In genomic region chr17:81497919-81498318, GRCm38 (mm10) we compare ENCODE assay signal across 23 mouse cellular contexts. TPM values are rescaled to one million over a fixed set of nuclear protein-coding genes. Genes with fewer than 3 reads are reported as not detected.
DNase-seq lines count a peak whose midpoint lies in the region; ATAC-seq and TF ChIP-seq lines count a peak whose summit lies in the region.
"Had no signal": no experiment of that assay in that cellular context is flagged by ENCODE, and none has a peak within 500 bp of the region (broad histone marks: within the 10 kb centered on the region; RNA-seq: fewer than 3 reads in every experiment).

No protein-coding gene starts in this region.

- H3K4me3 ChIP-seq in lung, postnatal 0 days (ENCODE audit: low read depth, low read length) = no peak overlapping the region
- H3K4me3 ChIP-seq: hindbrain, embryonic 12.5 days; intestine, embryonic 15.5 days; megakaryocyte, embryonic 14.5 days; neural tube, embryonic 13.5 days had no signal

- H3K4me2 ChIP-seq in lung, postnatal 0 days (replicated peaks; ENCODE audit: low read depth, low read length) = no peak overlapping the region
- H3K4me2 ChIP-seq: hindbrain, embryonic 12.5 days; intestine, embryonic 15.5 days; neural tube, embryonic 13.5 days had no signal

- peak; percentile 37 for DNase-seq in heart, postnatal 4 days
- DNase-seq in heart, adult 11 months = no peak
- DNase-seq in urinary bladder, postnatal 36 days (ENCODE audit: low spot score in 2 of 2) = peak; percentile 33 to 58
- DNase-seq in urinary bladder, adult 2 months (ENCODE audit: low spot score) = no peak
- DNase-seq in lung, postnatal 0 days (ENCODE audit: low spot score) = peak; percentile 26
- DNase-seq in frontal cortex, postnatal 36 days (ENCODE audit: low spot score in 2 of 2) = no peak
- no peak for DNase-seq in left cerebral cortex, adult 8-10 months (ENCODE audit: low spot score in 2 of 2)
- DNase-seq: cerebellum, adult 9-10 months; embryo, embryonic 11 days; gastrocnemius, postnatal 14 days; thymus, postnatal 36 days had no signal

- no peaks in the 10 kb centered on the region for H3K9me3 ChIP-seq in lung, postnatal 0 days (ENCODE audit: low read length)
- H3K9me3 ChIP-seq: hindbrain, embryonic 12.5 days; intestine, embryonic 15.5 days; megakaryocyte, embryonic 14.5 days; neural tube, embryonic 13.5 days had no signal

- H3K27me3 ChIP-seq in lung, postnatal 0 days (replicated peaks; ENCODE audit: insufficient read depth, low read length) = no peaks in the 10 kb centered on the region
- H3K27me3 ChIP-seq: CH12.LX; hindbrain, embryonic 12.5 days; intestine, embryonic 15.5 days; megakaryocyte, embryonic 14.5 days; neural tube, embryonic 13.5 days had no signal

- H3K9ac ChIP-seq in lung, postnatal 0 days (replicated peaks; ENCODE audit: low read depth) = no peak overlapping the region
- H3K9ac ChIP-seq: hindbrain, embryonic 12.5 days; intestine, embryonic 15.5 days; neural tube, embryonic 13.5 days had no signal

- H3K36me3 ChIP-seq in lung, postnatal 0 days (ENCODE audit: insufficient read depth, low read length) = no peaks in the 10 kb centered on the region
- H3K36me3 ChIP-seq: hindbrain, embryonic 12.5 days; intestine, embryonic 15.5 days; neural tube, embryonic 13.5 days had no signal

- TF ChIP-seq CTCF in lung, postnatal 0 days (IDR thresholded peaks at IDR 0.05) = no peak

- TF ChIP-seq EP300 in lung, postnatal 0 days (IDR thresholded peaks at IDR 0.05) = no peak

- peak; percentile 65 for ATAC-seq in lung, postnatal 0 days
- ATAC-seq: intestine, embryonic 15.5 days; Patski had no signal

- H3K27ac ChIP-seq in lung, postnatal 0 days (ENCODE audit: low read length) = no peak overlapping the region
- H3K27ac ChIP-seq: hindbrain, embryonic 12.5 days; intestine, embryonic 15.5 days; neural tube, embryonic 13.5 days had no signal

- H3K4me1 ChIP-seq in lung, postnatal 0 days (ENCODE audit: insufficient read depth, low read depth, low read length) = peaks cover 4% of the 10 kb centered on the region; the same call in 1 of the 2 replicates
- H3K4me1 ChIP-seq: intestine, embryonic 15.5 days had no signal

RNA-seq across cellular contexts. Expression of gene Gm11096, which starts 56.4 kb away (rescaled TPM):
- not detected for total RNA-seq in heart, postnatal 4 days (2021)
- polyA plus RNA-seq in urinary bladder, adult 2 months (2012; rRNA removed) = not detected in 2 replicates
- not detected in 2 replicates for polyA plus RNA-seq in lung, postnatal 0 days (2015; fragmentation: Nextera tagmentation; extraction: Ambion mirVana)
- not detected for total RNA-seq in left cerebral cortex, adult 8-10 months (2022)
- total RNA-seq: adrenal gland, adult 18-20 months; CH12.LX; gastrocnemius, postnatal 14 days; left cerebral cortex, adult 18-20 months; liver, adult 2 months; midbrain, postnatal 0 days had no signal
- polyA plus RNA-seq: hindbrain, embryonic 12.5 days; intestine, embryonic 15.5 days; liver, adult 2 months; midbrain, postnatal 0 days; neural tube, embryonic 13.5 days; Patski; small intestine, adult 2 months; stomach, embryonic 14.5 days had no signal

Comparison
In these comparisons a context has a peak if more than half of its experiments do, and no peak if none do; other contexts are left out.
1. DNase-seq: peak in heart, postnatal 4 days (single experiment), urinary bladder, postnatal 36 days (2 of 2) and lung, postnatal 0 days (single experiment); none in heart, adult 11 months (single experiment), urinary bladder, adult 2 months (single experiment), frontal cortex, postnatal 36 days (0 of 2) and left cerebral cortex, adult 8-10 months (0 of 2).